Mouse (Mus musculus) gastrocnemius, postnatal 36 days (tissue): ENCODE measurements around the gene Igsf9. TPM values are rescaled to one million over a fixed set of nuclear protein-coding genes. Genes with fewer than 3 reads are reported as not detected.

Experiments used
- DNase-seq, 2 experiments: peaks; one replicate each; pipeline ENCODE4 v3.0.0; 2022
- intact Hi-C: fragments of 180-260 bp; cut with DNase I; formaldehyde crosslinking; loops from one replicate; pipeline ENCODE4 v1.15.1; 2025
- long read RNA-seq, 2 experiments: library from polyadenylated mRNA; stranded (forward); transcript quantifications; one replicate each; pipeline ENCODE4 v2.0.0; 2021
- total RNA-seq, 2 experiments: library from RNA; stranded (reverse); gene quantifications; 2 replicates each; pipeline ENCODE4 v1.2.3; 2021

The Igsf9 gene
- under 1 TPM; 0.36 to 0.59 TPM for total RNA-seq
- long read RNA-seq, experiment 1: 0 reads
- long read RNA-seq, experiment 2: 0 reads

GRCm38 (mm10) chr1:172481540-172482280 lies at the start of gene Igsf9:
TSS of gene Igsf9 (plus strand) at chr1:172481788.
- intact Hi-C loops: no loop called here
- peak; percentile 64 to 78 for DNase-seq

DNA sequence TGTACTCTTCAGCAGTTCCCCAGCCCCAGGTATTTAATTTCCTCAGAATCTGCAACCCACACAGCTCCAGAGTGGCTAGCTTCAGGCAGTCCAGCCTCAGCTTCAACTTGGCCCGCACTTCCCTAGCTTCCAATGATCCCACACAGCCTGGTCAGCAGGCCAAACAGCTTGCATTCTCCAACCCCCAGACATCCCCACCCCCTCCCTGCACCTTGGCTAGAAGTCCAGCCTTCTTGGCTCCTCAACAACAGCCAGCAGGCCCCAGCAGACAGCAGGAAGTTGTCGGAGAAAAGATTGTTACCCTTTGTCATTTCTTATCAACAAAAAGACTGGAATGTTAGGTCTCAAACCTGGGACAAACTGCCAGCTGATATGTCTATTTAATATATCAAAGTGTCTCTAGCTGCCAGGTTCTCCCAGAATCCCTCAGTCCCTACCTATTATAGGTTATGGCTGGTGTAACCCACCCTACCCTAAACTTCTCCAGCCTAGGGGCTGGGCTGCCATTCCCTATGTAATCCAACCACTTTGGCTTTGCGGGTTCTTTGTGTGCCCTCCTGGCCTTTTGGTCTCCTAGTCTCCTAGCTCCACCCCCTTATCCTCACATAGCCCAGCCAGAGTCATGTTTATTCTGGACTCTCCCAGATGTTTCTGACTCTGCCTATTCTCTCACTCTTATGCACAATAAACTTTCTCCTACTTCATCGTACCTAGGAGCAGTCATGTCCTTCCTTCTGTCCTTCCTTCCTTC lies 49.6 kb upstream of the Igsf9 start:
- intact Hi-C loops: no loop called here

DNA sequence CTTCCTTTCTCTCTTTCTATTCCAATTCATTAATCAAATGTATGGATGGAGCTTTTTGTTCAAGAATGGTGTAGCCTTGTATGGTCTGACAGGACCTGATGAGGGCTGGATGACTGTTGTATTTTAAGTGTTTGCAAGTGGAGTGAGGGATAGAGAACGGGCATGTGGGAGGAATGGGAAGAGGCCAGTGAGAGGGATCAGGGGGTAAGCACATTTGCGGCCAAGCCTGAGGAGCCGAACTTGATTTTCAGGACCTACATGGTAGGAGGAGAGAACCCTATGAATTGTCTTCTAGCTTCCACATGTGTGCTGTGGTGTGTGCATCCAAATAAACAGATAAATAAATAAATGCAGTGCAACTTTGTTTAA lies 49.0 kb upstream of the Igsf9 start:
- intact Hi-C loops: no loop called here
- DNase-seq: no peak

More for the DNA sequence above, 49.6 kb upstream of the Igsf9 start:
- peak in 1 of 2 experiments; percentile 51 for DNase-seq

- no peak for DNase-seq
- intact Hi-C loops: no loop called here
These were observed 48.4 kb upstream of the Igsf9 start for GRCm38 (mm10) chr1:172433012-172433850.

DNA sequence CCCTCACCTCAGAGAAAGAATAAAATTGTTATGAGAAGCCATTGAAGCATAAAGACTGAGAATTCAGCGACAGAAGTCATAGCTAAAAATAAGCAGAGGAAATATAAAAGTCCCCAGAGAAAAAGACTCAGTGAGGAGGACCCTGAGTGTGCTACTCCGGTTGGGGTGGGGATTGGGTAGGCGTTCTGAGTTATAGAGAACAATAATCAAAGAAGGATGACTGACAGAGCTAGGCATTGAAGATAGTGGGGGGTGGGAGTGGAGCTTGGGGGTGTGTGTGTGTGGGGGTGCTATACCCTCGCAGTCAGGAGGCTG lies 47.8 kb upstream of the Igsf9 start:
- intact Hi-C loops: no loop called here
- no peak for DNase-seq

DNA sequence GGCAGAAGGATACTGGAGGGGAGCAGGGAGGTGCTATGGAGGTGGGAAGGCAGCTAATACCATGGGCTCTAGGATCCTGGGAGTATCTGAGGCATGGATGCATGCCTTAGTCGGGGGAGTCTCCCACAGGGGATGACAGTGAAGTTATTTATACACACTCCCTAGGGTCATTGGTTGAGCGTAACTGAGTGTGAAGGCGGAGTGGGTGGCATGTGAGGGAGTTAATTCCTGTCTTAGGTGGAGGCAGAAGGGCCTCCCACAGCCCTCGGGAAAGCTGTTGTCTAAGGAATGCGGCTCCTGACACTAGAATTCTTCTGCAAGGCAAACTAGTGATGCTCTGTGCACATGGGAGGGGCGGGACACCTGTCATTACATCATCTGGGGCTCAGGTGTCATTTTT lies 44.8 kb upstream of the Igsf9 start:
- no peak for DNase-seq
- intact Hi-C loops: no loop called here

DNA sequence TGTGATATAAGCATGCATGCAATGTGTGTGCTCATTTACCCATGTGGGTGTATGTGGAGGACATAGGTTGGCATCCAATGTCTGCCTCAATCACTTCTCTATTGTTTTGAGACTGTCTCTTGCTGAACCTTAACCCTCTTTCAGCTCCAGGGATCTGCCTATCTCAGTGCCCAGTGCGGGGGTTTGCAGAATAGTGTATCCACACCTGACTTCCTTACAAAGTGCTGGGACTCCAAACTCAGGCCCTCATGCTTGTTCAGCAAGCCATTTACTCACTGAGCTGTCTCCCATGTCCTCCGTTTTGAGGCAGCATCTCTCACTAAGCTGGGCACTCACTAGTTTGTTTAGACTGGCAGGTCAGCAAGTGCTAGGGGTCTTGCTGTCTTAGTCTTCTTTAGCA lies 43.0 kb upstream of the Igsf9 start:
- DNase-seq: no peak
- intact Hi-C loops: no loop called here

DNA sequence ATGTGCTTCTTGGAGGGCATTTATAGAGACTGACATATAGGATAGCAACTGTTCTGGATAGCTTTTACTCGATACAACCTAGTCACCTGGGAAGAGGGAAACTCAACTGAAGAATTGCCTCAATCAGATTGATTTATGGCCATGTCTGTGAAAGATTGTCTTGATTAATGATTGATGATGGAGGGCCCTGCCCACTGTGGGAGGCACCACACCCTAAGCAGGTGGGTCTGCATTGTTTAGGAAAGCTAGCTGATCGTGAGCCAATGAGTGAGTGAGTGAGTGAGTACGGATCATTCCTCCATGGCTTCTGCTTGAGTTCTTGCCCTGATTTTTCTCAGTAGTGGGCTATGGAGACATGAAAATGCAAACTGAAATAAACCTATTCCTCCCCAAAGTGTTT lies 41.1 kb upstream of the Igsf9 start:
- intact Hi-C loops: no loop called here

GRCm38 (mm10) chr1:172441935-172442445 lies 39.6 kb upstream of the Igsf9 start:
- intact Hi-C loops: no loop called here
- DNase-seq: no peak

More for the DNA sequence above, 41.1 kb upstream of the Igsf9 start:
- DNase-seq: no peak

DNA sequence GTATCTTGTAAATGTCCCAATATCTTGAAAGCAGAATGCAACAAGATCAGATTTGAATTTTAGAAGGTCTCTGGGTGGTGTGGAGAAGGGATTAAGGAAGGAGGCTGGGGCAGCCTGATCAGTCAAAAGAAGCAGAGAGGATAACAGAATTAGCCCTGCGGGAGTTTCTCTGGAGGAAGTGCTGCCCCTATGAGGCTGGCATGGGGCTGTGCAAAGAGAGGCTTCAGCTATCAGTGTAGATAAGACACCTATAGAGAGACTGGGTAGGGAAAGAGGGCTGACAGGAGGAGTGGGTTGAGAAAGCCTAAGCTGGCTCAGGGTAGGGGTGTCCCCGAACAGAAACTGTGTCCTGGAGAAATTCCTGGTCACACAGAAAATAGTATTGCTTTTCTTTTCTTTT lies 31.4 kb upstream of the Igsf9 start:
- intact Hi-C loops: no loop called here
- DNase-seq: no peak

DNA sequence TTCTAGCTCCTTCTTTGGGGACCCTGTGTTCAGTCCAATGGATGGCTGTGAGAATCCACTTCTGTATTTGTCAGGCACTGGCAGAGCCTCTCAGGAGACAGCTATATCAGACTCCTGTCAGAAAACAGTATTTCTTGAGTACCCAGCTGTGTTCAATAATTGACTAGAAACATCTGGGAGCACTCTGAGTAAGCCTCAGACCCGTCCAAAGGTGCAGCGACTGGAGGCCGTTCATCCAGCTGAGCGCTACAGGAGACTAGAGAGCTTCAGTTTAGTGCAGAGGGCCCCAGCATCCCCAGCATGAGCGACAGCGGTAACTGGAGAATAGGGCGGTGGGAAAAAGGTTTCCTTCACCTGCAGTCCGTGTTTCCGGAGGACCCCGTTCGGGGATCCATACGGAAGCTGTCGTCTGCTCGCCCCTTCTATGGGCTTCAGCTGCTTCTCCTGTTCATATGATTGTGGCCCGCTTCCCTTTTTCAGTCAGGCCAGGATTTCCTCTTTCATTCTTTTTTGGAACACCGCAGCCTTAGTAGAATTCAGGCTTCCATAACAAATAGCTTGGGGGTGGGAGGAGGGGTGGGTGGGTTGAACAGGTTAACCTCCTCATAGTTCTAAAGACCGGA lies 30.6 kb upstream of the Igsf9 start:
- intact Hi-C loops: no loop called here
- DNase-seq: no peak

GRCm38 (mm10) chr1:172452911-172453310 lies 28.7 kb upstream of the Igsf9 start:
- DNase-seq: no peak
- intact Hi-C loops: no loop called here

DNA sequence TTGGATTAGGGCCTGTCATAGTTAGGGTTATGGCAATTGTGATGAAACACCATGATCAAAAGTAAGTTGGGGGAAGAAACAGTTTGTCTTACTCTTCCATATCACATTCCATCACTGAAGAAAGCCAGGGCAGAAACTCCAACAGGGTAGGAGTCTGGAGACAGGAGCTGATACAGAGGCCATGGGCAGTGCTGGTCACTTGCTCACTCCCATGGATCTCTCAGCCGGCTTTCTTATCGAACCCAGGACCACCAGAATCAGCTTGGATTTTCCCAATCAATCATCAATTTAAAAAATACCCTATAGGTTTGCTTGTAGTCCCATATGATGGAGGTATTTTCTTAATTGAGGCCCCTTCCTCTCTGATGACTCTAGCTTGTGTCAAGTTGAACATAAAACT lies 27.8 kb upstream of the Igsf9 start:
- intact Hi-C loops: no loop called here
- DNase-seq: no peak

GRCm38 (mm10) chr1:172455416-172455815 lies 26.2 kb upstream of the Igsf9 start:
- intact Hi-C loops: no loop called here
- DNase-seq: no peak

- DNase-seq: no peak
- intact Hi-C loops: no loop called here
These were observed 25.4 kb upstream of the Igsf9 start for GRCm38 (mm10) chr1:172456001-172456677.

- intact Hi-C loops: no loop called here
- no peak for DNase-seq
These were observed 24.4 kb upstream of the Igsf9 start for GRCm38 (mm10) chr1:172457196-172457595.

DNA sequence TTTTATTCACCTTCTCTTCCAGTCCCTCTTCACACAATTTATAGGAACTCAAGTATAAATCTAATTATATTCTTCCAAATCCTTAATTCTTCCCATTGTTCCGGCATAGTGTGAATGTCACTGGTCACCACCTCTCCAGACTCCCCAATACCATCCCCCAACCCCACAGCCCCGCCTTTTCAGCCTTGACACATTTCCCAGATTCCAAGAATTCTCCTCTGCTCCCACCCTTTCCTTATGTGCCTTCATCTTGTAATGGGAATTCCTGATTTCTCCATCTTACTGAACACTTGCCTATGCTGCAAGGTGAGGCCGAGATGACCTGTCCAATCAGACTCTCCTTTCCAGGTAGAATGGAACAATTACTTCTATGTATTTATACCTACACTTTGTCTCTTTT lies 23.5 kb upstream of the Igsf9 start:
- no peak for DNase-seq
- intact Hi-C loops: no loop called here

DNA sequence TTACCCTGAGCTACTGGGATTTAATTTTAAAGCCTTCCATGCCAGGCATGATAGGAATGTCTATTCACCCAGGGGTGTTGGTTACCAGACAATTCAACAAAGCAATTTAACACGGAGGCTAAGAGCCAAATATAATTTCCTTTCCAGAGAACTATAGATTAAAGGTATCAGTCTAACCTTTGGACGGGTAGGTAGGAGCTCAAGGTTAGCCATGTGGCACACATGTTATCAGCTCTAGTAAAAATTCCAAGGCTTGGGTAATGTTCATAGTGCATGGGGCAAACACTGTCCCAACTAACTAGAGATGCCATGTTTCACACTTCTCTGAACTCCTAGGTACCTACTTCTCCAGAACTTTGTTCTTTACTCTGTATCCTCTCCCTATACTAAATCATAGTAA lies 20.0 kb upstream of the Igsf9 start:
- intact Hi-C loops: no loop called here

DNA sequence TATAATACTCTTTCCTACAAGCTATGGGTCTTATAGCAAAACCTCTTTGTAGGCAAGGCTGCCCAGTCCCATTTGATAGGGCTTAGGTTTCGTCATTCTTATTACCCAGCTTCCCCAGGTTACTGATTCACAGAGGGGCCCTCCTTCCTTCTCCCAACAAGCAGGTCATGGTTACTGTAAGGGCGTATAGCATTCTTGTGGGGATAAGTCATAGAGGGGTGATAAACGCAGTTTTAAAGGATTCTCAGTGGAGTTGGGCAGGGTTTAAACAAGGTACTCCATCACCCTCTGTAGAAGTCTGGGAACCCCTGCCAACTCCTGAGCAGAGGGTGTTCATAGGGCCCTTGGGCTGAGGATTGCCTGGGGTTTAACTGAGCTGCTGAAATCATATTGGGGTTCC lies 19.1 kb upstream of the Igsf9 start:
- DNase-seq: no peak
- intact Hi-C loops: no loop called here

More for the DNA sequence above, 20.0 kb upstream of the Igsf9 start:
- DNase-seq: no peak
